Mouse (Mus musculus): Measurements from ENCODE around the gene Tns4. TPM values are rescaled to one million over a fixed set of nuclear protein-coding genes. Genes with fewer than 3 reads are reported as not detected.

Gene Tns4
- polyA plus RNA-seq, 1 experiment from 2014 or later: 0.08 TPM

- ATAC-seq (replicated peaks; ENCODE audit: insufficient number of reproducible peaks, insufficient read depth, low FRiP score, low read depth): no peak
- Histone ChIP-seq H3K4me1 (replicated peaks) (peaks cover 10% of the 10 kb centered on the region), H3K27ac (no peak overlapping the region), H3K9ac (no peak overlapping the region), H3K36me3 (no peaks in the 10 kb centered on the region), H3K4me2 (no peak overlapping the region), H3K27me3 (no peaks in the 10 kb centered on the region), H3K9me3 (replicated peaks) (no peaks in the 10 kb centered on the region), H3K4me3 (no peak overlapping the region)
- WGBS: 68% methylated on average over 6 of the region's 6 CpGs
These were observed 26.8 kb upstream of the Tns4 start for GRCm38 (mm10) chr11:99115940-99116339.

DNA sequence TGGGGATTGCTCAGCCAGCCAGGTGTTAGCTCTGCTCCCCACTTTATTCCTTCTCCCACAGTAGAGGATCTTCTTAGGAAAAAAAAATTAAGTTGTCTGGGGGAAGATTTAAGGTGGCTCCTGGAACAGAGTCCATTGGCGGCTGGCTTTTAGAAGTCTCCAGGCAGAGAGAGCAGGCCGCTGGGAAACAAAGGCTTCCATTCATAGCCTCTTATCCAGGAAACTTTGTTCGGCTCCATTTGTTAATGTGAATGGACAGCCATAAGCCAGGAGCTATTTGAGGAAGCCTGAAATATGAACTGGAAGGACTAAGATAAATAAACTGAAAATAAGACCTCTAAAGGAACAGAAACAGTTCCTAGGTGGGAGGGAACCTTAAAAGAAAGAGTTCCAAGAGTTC lies 24.0 kb upstream of the Tns4 start:
- H3K36me3 ChIP-seq: no peaks in the 10 kb centered on the region
- ATAC-seq (replicated peaks; ENCODE audit: insufficient number of reproducible peaks, insufficient read depth, low FRiP score, low read depth): no peak
- peaks cover 4% of the 10 kb centered on the region for H3K4me1 ChIP-seq (replicated peaks)
- no peak overlapping the region for H3K4me3 ChIP-seq
- H3K9ac ChIP-seq: no peak overlapping the region
- no peaks in the 10 kb centered on the region for H3K9me3 ChIP-seq (replicated peaks)
- H3K4me2 ChIP-seq: no peak overlapping the region
- peak overlapping the region; percentile 41 for H3K27ac ChIP-seq
- 26% methylated on average over 3 of the region's 3 CpGs for WGBS
- no peaks in the 10 kb centered on the region for H3K27me3 ChIP-seq

- H3K9ac ChIP-seq: no peak overlapping the region
- H3K36me3 ChIP-seq: no peaks in the 10 kb centered on the region
- H3K4me3 ChIP-seq: no peak overlapping the region
- peaks cover 4% of the 10 kb centered on the region for H3K4me1 ChIP-seq (replicated peaks)
- ATAC-seq (replicated peaks; ENCODE audit: insufficient number of reproducible peaks, insufficient read depth, low FRiP score, low read depth): no peak
- H3K4me2 ChIP-seq: no peak overlapping the region
- no peaks in the 10 kb centered on the region for H3K27me3 ChIP-seq
- 41% methylated on average over 5 of the region's 5 CpGs for WGBS
- peak overlapping the region; percentile 41 for H3K27ac ChIP-seq
- no peaks in the 10 kb centered on the region for H3K9me3 ChIP-seq (replicated peaks)
These were observed 23.6 kb upstream of the Tns4 start for GRCm38 (mm10) chr11:99112700-99113099.

GRCm38 (mm10) chr11:99111631-99112030 lies 22.5 kb upstream of the Tns4 start:
- no peak overlapping the region for H3K27ac ChIP-seq
- H3K4me1 ChIP-seq (replicated peaks): peaks cover 4% of the 10 kb centered on the region
- no peaks in the 10 kb centered on the region for H3K36me3 ChIP-seq
- no peaks in the 10 kb centered on the region for H3K27me3 ChIP-seq
- no peak overlapping the region for H3K9ac ChIP-seq
- no peak for ATAC-seq (replicated peaks; ENCODE audit: insufficient number of reproducible peaks, insufficient read depth, low FRiP score, low read depth)
- 87% methylated on average over 7 of the region's 7 CpGs for WGBS
- no peak overlapping the region for H3K4me3 ChIP-seq
- no peaks in the 10 kb centered on the region for H3K9me3 ChIP-seq (replicated peaks)
- no peak overlapping the region for H3K4me2 ChIP-seq

DNA sequence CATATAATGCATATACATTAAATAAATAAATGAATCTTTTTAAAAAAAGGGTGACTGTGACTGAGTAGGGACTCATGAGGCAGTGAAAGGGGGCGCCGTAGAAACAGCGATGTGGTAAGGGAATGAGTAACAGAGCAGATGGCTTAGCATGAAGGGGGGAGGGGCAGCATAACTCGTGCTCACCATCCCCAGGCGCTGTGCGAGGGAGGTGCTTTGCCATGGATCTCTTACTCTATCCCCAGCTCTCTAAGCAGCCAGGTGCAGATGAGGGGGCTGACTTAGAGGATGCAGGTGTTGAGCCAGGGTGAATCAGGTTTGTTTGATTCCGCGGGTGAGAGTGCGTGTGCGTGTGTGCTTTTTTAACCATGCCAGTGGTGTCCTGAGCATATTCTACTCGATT lies 22.0 kb upstream of the Tns4 start:
- no peaks in the 10 kb centered on the region for H3K27me3 ChIP-seq
- H3K9me3 ChIP-seq (replicated peaks): no peaks in the 10 kb centered on the region
- H3K4me1 ChIP-seq (replicated peaks): peaks cover 9% of the 10 kb centered on the region
- no peak for ATAC-seq (replicated peaks; ENCODE audit: insufficient number of reproducible peaks, insufficient read depth, low FRiP score, low read depth)
- H3K4me3 ChIP-seq: no peak overlapping the region
- H3K4me2 ChIP-seq: no peak overlapping the region
- no peak overlapping the region for H3K9ac ChIP-seq
- 68% methylated on average over 11 of the region's 11 CpGs for WGBS
- H3K27ac ChIP-seq: no peak overlapping the region
- H3K36me3 ChIP-seq: no peaks in the 10 kb centered on the region

DNA sequence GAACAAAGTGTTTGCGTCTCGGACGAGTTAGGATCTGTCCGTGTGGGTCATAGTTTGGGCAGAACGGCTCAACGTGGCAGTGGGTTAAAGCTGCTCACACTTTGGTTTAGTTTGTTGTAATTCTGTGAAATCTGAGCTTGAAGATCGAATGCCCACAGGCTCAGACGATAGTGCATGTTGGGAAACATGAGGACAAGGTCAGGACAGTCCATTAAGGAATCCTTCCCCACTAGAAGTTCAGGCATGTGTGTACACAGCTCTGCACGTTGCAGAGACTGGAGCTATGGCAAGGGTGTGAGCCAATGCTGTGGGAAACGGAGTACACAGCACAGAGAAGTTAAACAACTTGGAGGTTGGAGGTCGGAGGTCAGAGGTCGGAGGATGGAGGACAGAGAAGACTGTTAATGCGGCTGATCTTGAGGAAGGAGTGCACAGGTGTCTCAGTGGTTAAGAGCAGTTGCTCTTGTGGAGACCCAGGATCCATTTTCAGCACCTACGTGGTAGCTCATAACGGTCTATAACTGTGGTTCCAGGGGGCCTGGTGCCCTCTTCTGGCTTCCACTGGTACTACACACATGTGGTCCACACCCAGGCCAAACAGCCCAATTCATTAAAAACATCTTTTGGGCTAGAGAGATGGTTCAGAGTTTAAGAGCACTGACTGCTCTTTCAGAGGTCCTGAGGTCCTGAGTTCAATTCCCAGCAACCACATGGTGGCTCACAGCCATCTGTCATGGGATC lies 21.4 kb upstream of the Tns4 start:
- Histone ChIP-seq H3K4me1 (replicated peaks) (peaks cover 9% of the 10 kb centered on the region), H3K4me3 (no peak overlapping the region)
- no peak; the same call in 1 of the 2 replicates for ATAC-seq (replicated peaks; ENCODE audit: insufficient number of reproducible peaks, insufficient read depth, low FRiP score, low read depth)

DNA sequence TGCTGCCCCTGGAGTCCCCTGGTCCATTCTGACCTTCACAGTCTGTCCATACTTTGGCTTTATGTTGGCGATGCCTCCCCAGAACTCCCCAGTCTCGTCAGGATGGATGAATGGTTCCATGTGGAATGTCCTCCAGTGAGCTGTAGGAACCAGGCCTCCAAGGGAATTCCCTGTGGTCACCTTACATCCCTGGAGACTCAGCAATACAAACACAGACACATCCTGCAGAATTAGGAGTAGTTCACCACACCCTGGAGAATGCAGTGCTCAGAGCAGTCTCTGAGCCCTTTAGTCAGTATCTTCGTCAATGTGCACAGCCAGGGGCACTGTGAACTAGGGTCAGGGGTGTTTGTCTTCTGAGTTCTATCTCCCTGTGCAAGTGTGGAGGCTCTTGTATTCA lies 19.2 kb upstream of the Tns4 start:
- 60% methylated on average over 3 of the region's 3 CpGs for WGBS
- Histone ChIP-seq H3K9ac (no peak overlapping the region), H3K36me3 (no peaks in the 10 kb centered on the region), H3K27me3 (no peaks in the 10 kb centered on the region), H3K27ac (no peak overlapping the region), H3K4me2 (no peak overlapping the region), H3K4me3 (no peak overlapping the region), H3K4me1 (replicated peaks) (peaks cover 9% of the 10 kb centered on the region), H3K9me3 (replicated peaks) (no peaks in the 10 kb centered on the region)
- no peak for ATAC-seq (replicated peaks; ENCODE audit: insufficient number of reproducible peaks, insufficient read depth, low FRiP score, low read depth)

More for the DNA sequence above, 21.4 kb upstream of the Tns4 start:
- Histone ChIP-seq H3K9ac (no peak overlapping the region), H3K4me2 (no peak overlapping the region), H3K27ac (no peak overlapping the region), H3K9me3 (replicated peaks) (no peaks in the 10 kb centered on the region), H3K36me3 (no peaks in the 10 kb centered on the region), H3K27me3 (no peaks in the 10 kb centered on the region)
- WGBS: 82% methylated on average over 15 of the region's 15 CpGs

GRCm38 (mm10) chr11:99105981-99106726 lies 17.0 kb upstream of the Tns4 start:
- Histone ChIP-seq H3K4me2 (no peak overlapping the region), H3K9me3 (replicated peaks) (no peaks in the 10 kb centered on the region), H3K4me1 (replicated peaks) (peaks cover 9% of the 10 kb centered on the region), H3K27ac (no peak overlapping the region), H3K4me3 (no peak overlapping the region), H3K9ac (no peak overlapping the region), H3K27me3 (no peaks in the 10 kb centered on the region), H3K36me3 (no peaks in the 10 kb centered on the region)
- ATAC-seq (replicated peaks; ENCODE audit: insufficient number of reproducible peaks, insufficient read depth, low FRiP score, low read depth): no peak
- 59% methylated on average over 12 of the region's 12 CpGs for WGBS

GRCm38 (mm10) chr11:99104609-99105410 lies 15.7 kb upstream of the Tns4 start:
- H3K36me3 ChIP-seq: no peaks in the 10 kb centered on the region
- no peak overlapping the region for H3K4me3 ChIP-seq
- no peak overlapping the region for H3K4me2 ChIP-seq
- peaks cover 14% of the 10 kb centered on the region for H3K4me1 ChIP-seq (replicated peaks)
- WGBS: 58% methylated on average over 9 of the region's 9 CpGs
- no peak overlapping the region for H3K9ac ChIP-seq
- no peak for ATAC-seq (replicated peaks; ENCODE audit: insufficient number of reproducible peaks, insufficient read depth, low FRiP score, low read depth)
- H3K27ac ChIP-seq: no peak overlapping the region
- H3K9me3 ChIP-seq (replicated peaks): no peaks in the 10 kb centered on the region
- no peaks in the 10 kb centered on the region for H3K27me3 ChIP-seq

DNA sequence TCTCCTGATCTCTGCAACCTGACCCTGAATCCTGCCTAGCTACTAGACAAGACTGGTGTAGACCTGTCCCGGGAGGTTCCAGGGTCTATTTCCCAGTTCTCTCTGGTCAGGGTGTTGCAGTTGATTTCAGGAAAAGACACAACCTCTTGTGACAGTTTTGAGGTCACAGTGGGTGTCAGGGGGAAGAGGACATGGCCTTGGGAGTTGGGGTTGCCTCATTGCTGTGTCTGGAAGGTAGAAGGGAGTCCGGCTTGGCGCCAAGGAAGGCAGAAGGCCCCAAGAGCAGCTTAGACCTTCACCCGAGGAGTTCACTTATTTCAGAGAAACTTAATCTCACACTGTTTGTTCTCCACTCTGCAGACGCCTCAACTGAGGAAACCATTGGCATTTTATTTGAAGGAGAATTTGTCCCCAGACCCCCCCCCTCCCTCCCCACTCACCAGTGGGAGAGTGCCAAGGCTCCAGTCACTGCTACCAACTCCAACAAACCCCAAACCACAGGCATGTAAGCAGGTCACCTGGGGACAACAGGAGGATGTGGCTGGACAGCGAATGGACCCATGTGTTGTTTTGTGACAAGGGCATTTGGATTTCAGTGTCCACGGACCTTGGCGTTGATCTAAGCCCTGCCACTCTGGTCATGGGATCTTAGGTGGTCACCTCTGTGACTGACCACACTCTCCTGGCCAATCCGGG lies 13.6 kb upstream of the Tns4 start:
- WGBS: 76% methylated on average over 9 of the region's 9 CpGs
- no peaks in the 10 kb centered on the region for H3K9me3 ChIP-seq (replicated peaks)
- no peak for ATAC-seq (replicated peaks; ENCODE audit: insufficient number of reproducible peaks, insufficient read depth, low FRiP score, low read depth)

DNA sequence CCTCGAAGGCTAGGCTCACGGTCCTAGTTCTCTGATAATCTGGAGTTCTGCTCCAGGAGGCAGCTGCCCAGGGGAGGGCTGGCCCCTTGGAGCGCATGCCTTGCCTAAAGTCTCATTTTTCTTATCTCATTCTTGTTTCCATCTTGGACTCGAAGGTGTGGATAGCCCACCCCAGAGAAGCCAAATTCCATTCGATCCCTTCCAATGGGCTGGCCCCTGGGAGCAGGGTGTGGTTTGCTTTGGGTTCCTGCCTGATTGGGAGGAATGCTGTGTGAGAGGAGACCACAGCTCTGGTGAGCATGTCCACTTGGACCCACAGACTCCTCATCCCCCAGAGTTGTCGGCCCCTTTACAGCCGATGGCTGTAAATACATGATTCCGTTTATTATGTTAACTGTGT lies 12.6 kb upstream of the Tns4 start:
- no peaks in the 10 kb centered on the region for H3K36me3 ChIP-seq
- H3K27ac ChIP-seq: no peak overlapping the region
- no peak for ATAC-seq (replicated peaks; ENCODE audit: insufficient number of reproducible peaks, insufficient read depth, low FRiP score, low read depth)
- no peak overlapping the region for H3K9ac ChIP-seq
- H3K9me3 ChIP-seq (replicated peaks): no peaks in the 10 kb centered on the region
- peaks cover 21% of the 10 kb centered on the region for H3K4me1 ChIP-seq (replicated peaks)
- no peaks in the 10 kb centered on the region for H3K27me3 ChIP-seq
- H3K4me2 ChIP-seq: no peak overlapping the region
- no peak overlapping the region for H3K4me3 ChIP-seq
- WGBS: 40% methylated on average over 8 of the region's 8 CpGs

More for the DNA sequence above, 13.6 kb upstream of the Tns4 start:
- no peak overlapping the region for H3K27ac ChIP-seq
- H3K4me2 ChIP-seq: no peak overlapping the region
- H3K4me1 ChIP-seq (replicated peaks): peaks cover 21% of the 10 kb centered on the region
- H3K36me3 ChIP-seq: no peaks in the 10 kb centered on the region
- H3K4me3 ChIP-seq: no peak overlapping the region
- no peaks in the 10 kb centered on the region for H3K27me3 ChIP-seq
- H3K9ac ChIP-seq: no peak overlapping the region
